Mouse (Mus musculus): ENCODE data around the gene Meaf6.

DNA sequence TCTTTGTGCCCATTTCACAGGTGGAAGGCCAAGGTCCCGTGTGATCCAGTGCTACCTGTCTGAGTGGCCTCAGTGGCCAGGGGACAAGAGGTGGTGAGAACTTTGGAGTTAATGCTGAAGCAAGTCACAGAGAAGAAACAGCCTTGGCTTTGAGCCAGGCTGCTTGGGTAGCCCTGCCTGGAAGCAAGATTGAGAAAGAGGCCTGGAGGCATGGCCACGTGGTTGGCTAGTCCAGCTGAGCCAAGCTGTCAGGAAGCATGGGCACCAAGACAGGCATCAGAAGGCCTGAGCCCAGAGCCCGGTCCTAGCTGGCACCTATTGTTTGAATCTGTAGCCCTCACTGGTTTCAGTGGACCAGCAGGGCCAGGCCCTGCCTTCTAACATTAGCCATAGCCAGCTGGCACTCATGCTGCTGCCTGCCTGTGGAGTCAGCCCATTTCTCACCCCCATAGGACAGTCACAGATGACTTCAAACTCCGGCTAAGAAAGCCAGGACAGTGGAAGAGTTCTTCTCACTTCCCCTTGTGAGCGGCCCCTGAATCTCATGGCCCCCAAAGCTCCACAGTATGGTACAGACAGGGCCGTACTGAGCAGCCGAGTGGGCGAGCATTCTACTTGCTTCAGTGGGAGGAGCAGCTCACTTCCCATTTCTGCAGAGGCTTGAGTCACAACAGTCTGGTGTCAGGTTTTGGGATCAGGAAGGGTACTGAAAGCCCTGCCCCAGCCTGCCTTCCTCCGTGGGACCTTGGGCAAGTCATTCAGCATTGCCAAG, 31.3 kb downstream of the Meaf6 start:
- TF ChIP-seq EP300 (IDR thresholded peaks at IDR 0.05; ENCODE audit: insufficient read depth, low read depth, low read length) (no peak), POLR2A (IDR thresholded peaks at IDR 0.05; ENCODE audit: insufficient read depth, low read depth, low read length) (0 out of 2 replicates have a peak, but pooled peaks have one; percentile 19), CTCF (IDR thresholded peaks at IDR 0.05) (no peak)

Measured in heart, adult 2 months (tissue).